Mouse (Mus musculus): ENCODE results near the gene Ncf1.
A peak's percentile ranks its signal among the peaks of the same experiment; 100 is the strongest.

The Ncf1 gene

DNA sequence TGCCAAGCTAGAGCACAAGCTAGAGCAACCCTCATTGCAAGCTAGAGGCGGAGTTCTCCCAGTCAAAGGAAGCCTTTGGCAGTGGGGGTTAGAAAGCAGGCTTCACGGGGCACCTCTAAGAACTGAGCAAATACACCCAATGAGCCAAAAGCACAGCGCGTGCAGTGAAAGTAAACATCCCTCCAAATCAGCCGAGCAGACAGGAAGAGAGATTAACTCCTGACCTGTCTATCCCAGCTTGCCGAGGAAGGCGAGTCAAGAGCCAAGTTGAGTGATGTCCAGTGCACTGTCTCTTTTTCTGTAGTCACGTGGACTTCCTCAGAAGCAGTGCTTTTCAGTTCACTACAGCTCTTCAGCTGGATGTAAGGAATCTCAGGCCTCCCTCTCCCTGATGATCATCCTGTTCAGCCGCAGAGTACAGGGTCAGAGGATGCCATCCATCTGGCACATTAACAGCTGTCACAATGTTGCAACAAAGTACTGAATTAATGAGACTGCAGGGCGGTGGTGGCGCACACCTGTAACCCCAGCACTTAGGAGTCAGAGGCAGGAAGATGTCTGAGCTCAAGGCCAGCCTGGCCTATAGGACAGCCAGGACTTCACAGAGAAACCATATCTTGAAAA, 19.4 kb downstream of the Ncf1 start:
- DNase-seq (ENCODE audit: low read depth, low spot score) = no peak

DNA sequence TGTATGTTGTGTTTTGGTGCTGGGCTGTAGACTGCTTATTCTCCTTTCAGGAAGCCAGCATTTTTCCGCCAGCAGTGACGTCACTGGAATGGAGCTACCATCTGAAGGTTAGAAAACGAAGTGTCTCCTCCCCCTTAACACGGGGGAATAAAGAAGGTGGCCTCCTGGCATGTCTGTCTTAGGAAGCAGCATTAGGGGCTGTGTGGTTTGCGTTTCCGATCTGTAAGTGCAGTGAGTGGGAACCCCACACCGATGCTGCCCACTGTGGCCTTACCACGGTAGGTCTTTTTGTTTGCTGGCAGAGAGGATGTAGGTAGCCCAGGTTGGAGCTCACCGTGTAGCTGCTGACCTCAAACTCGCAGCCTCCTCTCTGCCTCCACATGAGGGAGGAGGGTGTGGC, 22.7 kb downstream of the Ncf1 start:
- DNase-seq (ENCODE audit: low read depth, low spot score) = no peak

DNA sequence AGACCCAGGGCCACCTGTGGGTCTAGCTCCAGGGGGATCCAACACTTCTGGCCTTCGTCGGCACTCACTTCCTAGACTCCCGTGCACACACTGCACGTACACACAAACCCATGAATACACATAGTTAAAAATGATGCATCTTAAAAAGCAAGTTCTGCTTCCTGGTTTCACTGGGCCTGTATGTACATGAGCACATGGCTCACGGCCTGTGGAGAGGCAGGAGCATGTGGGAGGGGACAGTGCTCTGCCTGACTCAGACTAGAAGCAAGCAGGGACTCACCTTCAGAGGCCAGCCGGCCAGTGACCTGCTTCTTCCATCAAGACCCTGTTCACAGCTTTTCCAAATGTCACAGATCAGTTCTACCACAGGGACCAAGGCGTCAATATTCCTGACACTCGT, 35.8 kb downstream of the Ncf1 start:
- DNase-seq (ENCODE audit: low read depth, low spot score) = no peak

DNA sequence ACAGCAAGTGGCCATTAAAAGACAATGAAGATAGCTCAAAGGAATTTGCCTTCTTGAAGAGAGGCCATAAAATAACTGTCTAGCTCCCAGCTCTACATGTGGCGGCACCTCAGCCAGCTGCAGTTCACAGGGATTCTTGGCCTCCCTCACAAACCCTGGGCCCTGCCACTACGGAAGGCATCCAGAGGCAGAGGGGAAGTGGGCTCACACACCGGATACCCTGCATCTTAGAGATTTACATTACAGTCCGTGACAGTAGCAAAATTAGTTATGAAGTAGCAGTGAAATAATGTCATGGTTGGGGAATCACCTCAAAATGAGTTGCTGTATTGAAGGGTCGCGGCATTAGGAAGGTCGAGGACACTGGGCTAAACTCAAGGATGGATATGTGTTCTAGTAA, 40.9 kb downstream of the Ncf1 start:
- DNase-seq (ENCODE audit: low read depth, low spot score) = no peak

DNA sequence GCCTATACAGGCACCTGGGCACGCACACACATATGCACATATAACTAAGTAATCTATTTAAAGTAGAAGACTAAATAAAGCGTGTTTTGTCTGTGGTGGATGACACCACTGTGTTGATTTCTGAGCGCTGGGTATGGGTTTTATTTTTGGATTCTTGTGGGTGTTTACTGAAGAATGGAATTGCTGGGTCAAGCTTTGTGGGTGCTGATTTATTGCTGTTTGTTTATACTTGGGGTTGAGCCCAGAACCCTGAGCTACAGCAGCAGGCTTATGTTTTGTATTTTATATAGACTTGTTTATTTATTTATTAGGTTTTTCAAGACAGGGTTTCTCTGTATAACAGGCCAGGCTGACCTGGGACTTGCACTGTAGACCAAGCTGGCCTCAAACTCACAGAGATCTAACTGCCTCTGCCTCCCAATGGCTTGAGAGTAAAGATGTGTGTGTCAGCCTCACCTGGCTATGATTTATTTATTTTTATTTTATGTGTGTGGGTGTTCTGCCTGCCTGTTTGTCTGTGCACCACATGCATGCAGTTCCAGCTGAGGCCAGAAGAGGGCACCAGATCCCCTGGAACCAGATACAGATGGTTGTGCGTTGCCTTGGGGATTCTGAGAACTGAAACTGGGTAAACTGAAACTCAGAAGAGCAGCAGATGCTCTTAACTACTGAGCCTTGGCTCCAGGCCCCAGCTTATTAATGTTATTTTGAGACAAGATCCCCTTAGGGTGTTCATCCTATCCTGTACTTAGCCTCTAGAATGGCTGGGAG, 42.3 kb downstream of the Ncf1 start:
- DNase-seq (ENCODE audit: low read depth, low spot score) = no peak

DNA sequence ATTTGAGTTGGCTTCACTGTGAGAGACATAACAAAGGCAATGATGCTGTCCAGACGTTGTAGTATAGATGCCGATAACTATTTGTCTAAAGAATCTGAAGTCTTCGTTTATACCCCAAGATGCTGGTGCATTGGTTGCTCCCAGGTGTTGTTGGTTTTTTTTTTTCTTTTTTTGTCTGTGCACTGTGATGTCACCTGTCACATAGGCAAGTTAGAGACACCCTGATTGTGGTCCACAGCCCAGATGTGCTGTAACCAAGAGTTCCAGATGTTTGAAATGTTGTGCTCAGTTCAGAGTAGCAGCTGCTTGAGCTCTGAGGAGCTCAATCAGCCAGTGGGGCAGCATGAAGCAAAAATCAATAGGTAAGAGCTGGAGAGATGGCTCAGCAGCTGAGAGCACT, 43.4 kb downstream of the Ncf1 start:
- no peak for DNase-seq (ENCODE audit: low read depth, low spot score)

DNA sequence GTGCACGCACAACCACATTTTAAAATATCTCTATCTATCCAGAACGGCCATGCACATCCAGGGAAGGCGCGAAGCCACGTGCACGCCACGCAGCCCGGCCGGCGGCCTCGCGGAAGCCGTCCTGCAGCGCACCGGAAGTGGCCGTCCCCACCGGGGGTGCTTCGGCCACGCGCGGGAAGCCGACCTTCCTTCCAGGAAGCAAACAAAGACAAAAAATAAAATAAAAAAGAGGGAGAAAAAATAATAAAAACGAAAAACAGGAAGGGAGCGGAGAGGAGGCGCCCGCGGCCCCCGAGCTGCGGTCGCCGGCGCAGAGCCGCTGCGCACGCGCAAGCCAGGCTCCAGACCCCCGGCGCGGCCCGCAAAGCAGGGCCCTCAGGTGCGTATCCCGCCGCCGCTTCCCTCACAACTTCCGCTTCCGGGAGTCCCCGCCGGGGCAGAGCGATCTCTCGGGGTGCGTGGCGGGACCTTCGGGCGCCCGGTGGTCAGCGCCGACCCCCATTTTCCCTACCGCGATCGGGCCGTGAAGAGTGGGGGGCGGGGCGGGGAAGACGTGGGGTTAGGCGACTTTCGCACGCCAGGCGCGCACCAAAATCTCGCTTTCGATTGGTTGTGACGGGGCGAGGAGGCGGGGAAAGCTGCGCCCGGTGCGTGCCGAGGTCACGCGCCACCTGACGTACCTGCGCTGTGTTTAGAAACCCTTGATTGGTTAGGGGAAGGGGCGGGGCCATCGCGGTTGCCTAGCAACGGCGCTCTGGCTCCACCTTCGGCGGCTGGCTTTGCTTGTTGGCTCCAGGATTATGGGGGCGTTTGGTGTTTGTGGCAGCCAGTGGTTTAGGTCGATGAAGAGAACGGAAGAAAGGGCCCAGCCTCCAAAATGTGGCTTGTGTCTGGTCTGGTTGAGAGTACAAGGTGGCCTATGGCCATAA, 45.3 kb downstream of the Ncf1 start, which contains the start of gene Gtf2ird2:
Gene Gtf2ird2, plus strand, starts transcription at position 140 of the 929 bp plus-strand sequence.
- DNase-seq (ENCODE audit: low read depth, low spot score) = peak; percentile 94

DNA sequence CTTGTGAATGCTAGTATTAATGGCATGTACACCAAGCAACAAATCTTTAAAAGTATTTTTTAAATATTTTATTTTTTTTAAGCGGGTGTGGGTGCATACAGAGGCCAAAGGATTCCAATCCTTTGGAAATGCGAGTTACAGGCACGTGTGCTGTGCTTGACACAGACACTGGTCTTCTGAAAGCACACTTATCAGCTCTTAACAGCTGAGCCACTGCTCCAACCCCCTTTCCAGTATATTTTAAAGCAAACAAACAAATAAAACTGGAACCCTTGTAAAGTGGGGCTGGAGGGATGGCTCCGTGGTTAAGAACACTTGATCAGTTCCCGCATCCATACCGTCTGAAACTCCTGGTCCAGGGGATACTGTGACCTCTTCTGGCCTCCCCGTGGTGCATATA, 46.3 kb downstream of the Ncf1 start:
- no peak for DNase-seq (ENCODE audit: low read depth, low spot score)

DNA sequence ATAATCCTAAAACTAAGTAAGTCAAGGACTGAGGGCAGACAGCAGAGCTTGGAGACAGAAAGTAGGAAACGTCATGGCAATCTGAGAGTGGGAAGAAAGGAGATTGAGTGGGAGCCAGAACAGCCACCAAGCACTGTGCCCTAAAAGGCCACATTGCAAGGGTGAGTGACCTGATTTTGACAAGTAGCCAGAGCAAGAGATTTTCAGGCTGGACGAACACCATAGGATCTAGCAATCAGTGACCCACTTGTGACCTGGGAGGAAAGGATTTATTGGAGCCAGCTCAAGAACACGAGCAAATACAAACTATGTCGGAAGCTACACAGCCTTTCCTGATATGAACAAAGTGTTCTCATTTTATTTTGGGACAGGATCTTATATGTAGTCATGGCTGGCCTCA, 46.7 kb downstream of the Ncf1 start:
- no peak for DNase-seq (ENCODE audit: low read depth, low spot score)

DNA sequence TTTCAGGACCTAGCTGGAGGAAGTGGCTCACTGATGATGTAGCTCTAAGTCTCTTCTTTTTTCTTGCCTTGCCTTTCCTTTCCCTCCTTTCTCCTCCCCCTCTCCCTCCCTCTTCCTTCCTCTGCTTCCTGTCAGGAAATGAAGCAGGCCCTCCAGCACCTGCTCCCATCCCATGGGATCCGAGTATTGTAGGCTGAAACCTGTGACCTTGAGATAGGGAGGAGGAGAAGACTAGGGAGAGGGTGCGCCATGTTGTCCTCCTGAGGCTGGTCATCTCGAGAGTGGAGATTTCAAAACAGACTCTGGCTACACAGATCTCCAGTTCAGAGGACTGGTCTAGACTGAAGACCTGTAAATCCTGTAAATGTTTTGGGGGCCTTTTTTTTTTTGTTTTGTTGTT, 47.3 kb downstream of the Ncf1 start:
- no peak for DNase-seq (ENCODE audit: low read depth, low spot score)

DNA sequence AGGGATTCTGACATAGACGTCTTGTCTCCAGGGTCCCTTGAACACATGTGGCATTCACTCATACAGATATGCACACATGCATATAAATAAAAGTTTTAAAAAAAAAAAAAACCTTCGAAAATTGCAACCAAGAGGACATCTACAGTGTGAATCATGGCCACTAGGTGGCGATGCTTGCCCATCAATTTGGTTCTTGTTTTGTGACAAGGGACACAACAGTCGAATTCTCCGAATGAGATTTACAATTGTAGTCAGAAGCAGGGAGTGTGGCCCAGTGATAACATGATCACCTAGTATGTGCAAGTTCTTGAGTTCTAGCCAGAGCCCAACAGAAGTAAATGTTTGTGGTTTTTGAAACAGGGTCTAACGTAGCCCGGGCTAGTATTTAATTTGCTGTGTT, 49.6 kb downstream of the Ncf1 start:
- DNase-seq (ENCODE audit: low read depth, low spot score) = no peak

DNA sequence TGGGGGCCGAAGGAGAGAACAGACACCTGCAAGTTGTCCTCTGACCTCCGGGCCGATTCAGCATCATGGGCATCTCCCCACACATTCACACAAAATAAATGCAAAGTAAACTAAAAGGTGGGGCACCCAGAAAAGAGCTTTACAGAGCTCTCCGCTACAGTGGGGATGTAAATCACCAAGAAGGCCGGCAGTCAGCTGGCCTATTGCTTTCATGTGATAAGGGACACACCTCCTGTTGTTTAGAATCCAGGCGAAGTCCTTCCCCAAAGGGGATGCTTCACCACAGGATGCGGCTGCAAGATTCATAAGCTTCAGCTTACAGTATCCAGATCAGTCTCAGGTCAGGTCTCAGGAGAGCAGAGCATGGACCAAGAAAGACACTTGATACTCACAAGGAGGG, 50.9 kb downstream of the Ncf1 start:
- DNase-seq (ENCODE audit: low read depth, low spot score) = no peak

DNA sequence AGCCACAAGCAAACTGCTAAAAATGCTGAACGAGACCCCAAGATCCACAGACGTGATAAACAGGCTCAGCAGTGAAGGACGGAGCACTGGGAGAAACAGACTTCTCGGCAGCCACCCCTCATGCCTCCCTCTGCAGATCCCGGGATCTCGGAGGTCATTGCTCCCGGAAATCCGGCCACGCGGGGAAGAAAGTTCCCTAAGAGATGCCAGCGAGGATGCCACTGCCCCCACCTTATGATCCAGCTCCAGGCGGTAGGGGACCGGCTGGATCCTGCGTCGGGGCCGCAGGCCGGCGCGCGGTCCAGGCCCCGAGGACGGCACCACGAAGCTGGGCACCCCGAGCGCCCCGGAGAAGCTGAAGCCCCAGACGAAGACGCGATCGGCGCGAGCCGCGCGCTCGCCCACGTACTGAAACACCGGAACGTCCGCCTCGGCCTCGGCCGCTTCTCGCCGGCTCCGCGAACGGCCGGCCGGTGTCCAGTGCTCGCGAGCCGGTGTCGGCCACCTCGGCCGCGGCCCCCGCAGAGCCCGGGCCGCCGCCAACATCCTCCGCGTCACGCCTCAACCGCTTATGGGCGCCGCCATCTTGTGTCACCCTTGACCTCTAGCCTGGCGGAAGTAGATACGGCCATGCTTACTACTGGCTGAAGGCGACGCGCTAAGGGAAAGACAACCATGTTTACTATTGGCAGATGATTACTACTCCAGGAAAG, 53.1 kb downstream of the Ncf1 start, which contains the start of gene Rcc1l:
Gene Rcc1l, minus strand, starts transcription at position 606 of the 713 bp plus-strand sequence.
- no peak for DNase-seq (ENCODE audit: low read depth, low spot score)

DNA sequence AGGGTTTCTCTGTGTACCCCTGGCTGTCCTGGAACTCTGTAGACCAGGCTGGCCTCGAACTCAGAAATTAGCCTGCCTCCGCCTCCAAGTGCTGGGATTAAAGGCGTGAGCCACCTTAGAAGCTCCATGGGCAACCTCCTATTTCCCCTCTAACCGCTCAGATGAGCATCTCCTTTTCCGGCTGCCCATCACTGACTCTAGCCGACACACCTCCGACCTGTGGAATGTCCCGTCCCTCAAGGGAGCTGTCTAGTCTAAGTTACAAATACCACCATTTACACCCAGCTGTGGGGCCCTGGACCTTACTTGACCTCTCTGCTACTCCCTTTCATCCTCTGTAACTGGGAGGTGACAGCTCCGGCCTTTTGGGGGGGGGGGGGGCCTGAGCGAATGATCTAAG, 53.7 kb downstream of the Ncf1 start:
- DNase-seq (ENCODE audit: low read depth, low spot score) = no peak

DNA sequence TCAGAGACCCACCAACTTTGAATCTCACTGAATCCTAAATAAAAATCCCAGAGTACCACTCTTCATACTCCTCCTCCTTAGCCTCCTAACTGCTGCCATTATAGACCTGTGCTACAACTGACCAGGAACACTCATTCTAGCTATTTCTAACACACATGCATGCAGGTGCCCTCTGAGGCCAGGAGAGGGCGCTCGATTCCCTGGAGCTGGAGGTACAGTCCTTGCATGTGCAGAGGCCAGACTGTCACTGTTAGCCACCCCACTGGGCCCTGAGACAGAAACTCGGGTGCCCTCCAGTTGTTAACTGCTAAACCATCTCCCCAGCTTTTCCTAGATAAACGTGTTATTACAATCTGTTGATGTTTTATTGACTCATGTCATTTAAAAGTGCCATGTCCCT, 56.2 kb downstream of the Ncf1 start:
- no peak for DNase-seq (ENCODE audit: low read depth, low spot score)

DNA sequence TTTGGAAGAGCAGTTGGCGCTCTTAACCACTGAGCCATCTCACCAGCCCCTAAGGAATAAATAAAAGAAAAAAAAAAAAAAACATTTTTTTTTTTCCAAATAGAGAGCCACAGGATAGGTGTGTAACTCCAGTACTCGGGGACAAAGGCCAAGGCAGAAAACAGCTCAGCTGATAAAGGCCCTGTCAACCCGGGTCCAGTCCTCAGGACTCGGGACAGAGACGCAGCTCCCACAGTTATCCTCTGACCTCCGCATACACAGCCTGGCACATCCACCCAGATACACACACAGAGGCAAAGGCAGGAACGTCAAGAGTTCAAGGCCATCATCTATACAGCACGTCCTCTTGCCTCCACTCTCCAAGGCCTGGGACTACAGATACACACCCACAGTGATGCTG, 59.3 kb downstream of the Ncf1 start:
- DNase-seq (ENCODE audit: low read depth, low spot score) = no peak

Measured in WW6 (cell line).